Mouse (Mus musculus) limb, embryonic 15.5 days (tissue): ENCODE results near the gene Sord. TPM values are rescaled to one million over a fixed set of nuclear protein-coding genes. Genes with fewer than 3 reads are reported as not detected.

Experiments
- ATAC-seq: fragments of 200-750 bp; cut with Nextera tagmentation; 2 replicates; pipeline ENCODE4 v1.8.0; 2017; ENCODE audit warnings: low read depth, moderate TSS enrichment; ENCODE audit not compliant: insufficient number of reproducible peaks, low FRiP score, low TSS enrichment
- H3K27ac ChIP-seq: fragments of 300-500 bp; sonication (generic); 2 replicates; pipeline ENCODE4 v1.5.1; 2015; ENCODE audit warnings: moderate library complexity, mild to moderate bottlenecking, inconsistent platforms
- H3K27me3 ChIP-seq: fragments of 300-500 bp; sonication (generic); 2 replicates; pipeline ENCODE4 v1.6.1; 2015; ENCODE audit warnings: inconsistent platforms
- H3K36me3 ChIP-seq: fragments of 300-500 bp; sonication (generic); 2 replicates; pipeline ENCODE4 v1.6.1; 2015; ENCODE audit warnings: inconsistent platforms
- H3K4me1 ChIP-seq: fragments of 300-500 bp; sonication (generic); 2 replicates; pipeline ENCODE4 v1.6.1; 2015; ENCODE audit warnings: inconsistent platforms
- H3K4me2 ChIP-seq: fragments of 300-500 bp; sonication (generic); 2 replicates; pipeline ENCODE4 v1.6.1; 2015; ENCODE audit warnings: mild to moderate bottlenecking, inconsistent platforms
- H3K4me3 ChIP-seq: fragments of 300-500 bp; sonication (generic); 2 replicates; pipeline ENCODE4 v1.5.1; 2015; ENCODE audit warnings: mild to moderate bottlenecking, inconsistent platforms
- H3K9ac ChIP-seq: fragments of 300-500 bp; sonication (generic); 2 replicates; pipeline ENCODE4 v1.6.1; 2015; ENCODE audit warnings: inconsistent platforms
- H3K9me3 ChIP-seq: fragments of 300-500 bp; sonication (generic); 2 replicates; pipeline ENCODE4 v1.6.1; 2016; ENCODE audit warnings: inconsistent platforms
- WGBS: fragments of 180-500 bp; shearing (Covaris S2); methylation state at CpG from one replicate; pipeline ENCODE4 v1.1.7; 2015; 5-methylcytosine and 5-hydroxymethylcytosine counted together
- polyA plus RNA-seq: library from polyadenylated mRNA; unstranded; fragments of >200 nt; fragmentation: Nextera tagmentation; extraction: Ambion mirVana; gene quantifications from 2 replicates; pipeline ENCODE4 v1.2.1, GENCODE M21; 2015

The Sord gene
- polyA plus RNA-seq, 1 experiment from 2014 or later, result 29.0 TPM

- Histone ChIP-seq H3K9ac (no peak within 1 kb of the TSS), H3K9me3 (no peaks in the 10 kb centered on the region), H3K4me3 (peak within 1 kb of the TSS; percentile 29), H3K27me3 (peaks cover 97% of the 10 kb centered on the region), H3K27ac (no peak within 1 kb of the TSS), H3K4me2 (peak within 1 kb of the TSS; percentile 42), H3K4me1 (peaks cover 36% of the 10 kb centered on the region), H3K36me3 (no peaks in the 10 kb centered on the region)
- no peak for ATAC-seq
- WGBS, result 4% methylated on average over 13 of the region's 13 CpGs
These were observed 63.5 kb downstream of the Sord start, which contains the start of gene Duox2 for GRCm38 (mm10) chr2:122298096-122298499. Duox2 (minus strand) TSS chr2:122298449.

GRCm38 (mm10) chr2:122298596-122299490 lies 64.3 kb downstream of the Sord start, which contains the start of gene Duoxa2:
Duoxa2 (plus strand) TSS chr2:122298900.
- H3K4me2 ChIP-seq, result peak within 1 kb of the TSS; percentile 42
- H3K36me3 ChIP-seq, result no peaks in the 10 kb centered on the region
- no peaks in the 10 kb centered on the region for H3K9me3 ChIP-seq
- ATAC-seq, result no peak
- WGBS, result under 1% methylated on average over 43 of the region's 43 CpGs
- H3K9ac ChIP-seq, result no peak within 1 kb of the TSS
- H3K4me1 ChIP-seq, result peaks cover 36% of the 10 kb centered on the region
- H3K4me3 ChIP-seq, result peak within 1 kb of the TSS; percentile 29
- no peak within 1 kb of the TSS for H3K27ac ChIP-seq
- peaks cover 98% of the 10 kb centered on the region for H3K27me3 ChIP-seq

GRCm38 (mm10) chr2:122299911-122300655 lies 65.5 kb downstream of the Sord start:
- WGBS, result 10% methylated on average over 14 of the region's 14 CpGs

GRCm38 (mm10) chr2:122300656-122301020 lies 66.1 kb downstream of the Sord start:
- Histone ChIP-seq H3K9ac (no peak overlapping the region), H3K27me3 (peaks cover 99% of the 10 kb centered on the region), H3K4me1 (peaks cover 36% of the 10 kb centered on the region), H3K4me2 (no peak overlapping the region), H3K9me3 (no peaks in the 10 kb centered on the region), H3K4me3 (no peak overlapping the region), H3K36me3 (no peaks in the 10 kb centered on the region), H3K27ac (no peak overlapping the region)
- WGBS, result 3% methylated on average over 14 of the region's 14 CpGs
- no peak for ATAC-seq

More at GRCm38 (mm10) chr2:122299911-122300655, 65.5 kb downstream of the Sord start:
- Histone ChIP-seq H3K9me3 (no peaks in the 10 kb centered on the region), H3K36me3 (no peaks in the 10 kb centered on the region), H3K4me1 (peaks cover 36% of the 10 kb centered on the region), H3K9ac (no peak overlapping the region), H3K27me3 (peaks cover 99% of the 10 kb centered on the region), H3K4me2 (no peak overlapping the region), H3K4me3 (no peak overlapping the region), H3K27ac (no peak overlapping the region)
- ATAC-seq, result no peak

- ATAC-seq, result no peak
- 1% methylated on average over 48 of the region's 48 CpGs for WGBS
- Histone ChIP-seq H3K27me3 (peaks cover 99% of the 10 kb centered on the region), H3K36me3 (no peaks in the 10 kb centered on the region), H3K9me3 (no peaks in the 10 kb centered on the region), H3K4me2 (peak overlapping the region; percentile 76), H3K27ac (no peak overlapping the region), H3K4me1 (peaks cover 36% of the 10 kb centered on the region), H3K9ac (no peak overlapping the region), H3K4me3 (peak overlapping the region; percentile 37)
These were observed 66.8 kb downstream of the Sord start for GRCm38 (mm10) chr2:122301081-122301920.

GRCm38 (mm10) chr2:122301921-122302573 lies 67.5 kb downstream of the Sord start:
- ATAC-seq, result no peak
- peaks cover 99% of the 10 kb centered on the region for H3K27me3 ChIP-seq

GRCm38 (mm10) chr2:122302574-122303241 lies 68.2 kb downstream of the Sord start:
- no peak for ATAC-seq
- 10% methylated on average over 9 of the region's 9 CpGs for WGBS
- H3K36me3 ChIP-seq, result no peaks in the 10 kb centered on the region
- no peaks in the 10 kb centered on the region for H3K9me3 ChIP-seq
- peaks cover 92% of the 10 kb centered on the region for H3K27me3 ChIP-seq
- no peak overlapping the region for H3K4me3 ChIP-seq
- no peak overlapping the region for H3K9ac ChIP-seq
- H3K27ac ChIP-seq, result no peak overlapping the region
- H3K4me1 ChIP-seq, result peaks cover 33% of the 10 kb centered on the region
- no peak overlapping the region for H3K4me2 ChIP-seq

More at GRCm38 (mm10) chr2:122301921-122302573, 67.5 kb downstream of the Sord start:
- H3K4me3 ChIP-seq, result peak overlapping the region; percentile 37
- no peak overlapping the region for H3K9ac ChIP-seq
- H3K27ac ChIP-seq, result no peak overlapping the region
- no peaks in the 10 kb centered on the region for H3K36me3 ChIP-seq
- WGBS, result 10% methylated on average over 23 of the region's 23 CpGs
- no peaks in the 10 kb centered on the region for H3K9me3 ChIP-seq
- peak overlapping the region; percentile 76 for H3K4me2 ChIP-seq
- H3K4me1 ChIP-seq, result peaks cover 39% of the 10 kb centered on the region

GRCm38 (mm10) chr2:122304544-122304943 lies 70.0 kb downstream of the Sord start:
- Histone ChIP-seq H3K4me1 (peaks cover 17% of the 10 kb centered on the region), H3K4me2 (no peak overlapping the region), H3K36me3 (no peaks in the 10 kb centered on the region), H3K27me3 (peaks cover 85% of the 10 kb centered on the region), H3K9ac (no peak overlapping the region), H3K4me3 (no peak overlapping the region), H3K27ac (no peak overlapping the region), H3K9me3 (no peaks in the 10 kb centered on the region)
- no peak for ATAC-seq
- 88% methylated on average over 6 of the region's 6 CpGs for WGBS

- H3K27me3 ChIP-seq, result peaks cover 83% of the 10 kb centered on the region
- H3K9ac ChIP-seq, result no peak overlapping the region
- H3K27ac ChIP-seq, result no peak overlapping the region
- no peak for ATAC-seq
- H3K9me3 ChIP-seq, result no peaks in the 10 kb centered on the region
- H3K4me1 ChIP-seq, result peaks cover 17% of the 10 kb centered on the region
- no peaks in the 10 kb centered on the region for H3K36me3 ChIP-seq
- WGBS, result 79% methylated on average over 16 of the region's 16 CpGs
- H3K4me2 ChIP-seq, result no peak overlapping the region
- H3K4me3 ChIP-seq, result no peak overlapping the region
These were observed 70.7 kb downstream of the Sord start for GRCm38 (mm10) chr2:122305097-122305892.

GRCm38 (mm10) chr2:122306184-122306583 lies 71.6 kb downstream of the Sord start:
- no peak overlapping the region for H3K9ac ChIP-seq
- ATAC-seq, result no peak
- no peaks in the 10 kb centered on the region for H3K9me3 ChIP-seq
- no peaks in the 10 kb centered on the region for H3K36me3 ChIP-seq
- H3K27me3 ChIP-seq, result peaks cover 77% of the 10 kb centered on the region
- WGBS, result 37% methylated on average over 4 of the region's 4 CpGs
- H3K4me3 ChIP-seq, result no peak overlapping the region
- peaks cover 12% of the 10 kb centered on the region for H3K4me1 ChIP-seq
- H3K27ac ChIP-seq, result no peak overlapping the region
- H3K4me2 ChIP-seq, result no peak overlapping the region
